Mouse (Mus musculus) midbrain, postnatal 0 days (tissue): Measurements from ENCODE around the gene Paxip1. TPM values are rescaled to one million over a fixed set of nuclear protein-coding genes. Genes with fewer than 3 reads are reported as not detected.

ENCODE experiments used
- ATAC-seq: fragments of 200-750 bp; cut with Nextera tagmentation; 2 replicates; pipeline ENCODE4 v1.8.0; 2017; ENCODE audit warnings: moderate number of reproducible peaks, mild to moderate bottlenecking, moderate TSS enrichment, moderate library complexity; ENCODE audit not compliant: low FRiP score
- DNase-seq: peaks from one replicate; pipeline ENCODE4 v3.0.0-alpha.2; 2015; ENCODE audit warnings: low spot score
- H3K27ac ChIP-seq: fragments of 300-500 bp; sonication (generic); 2 replicates; pipeline ENCODE4 v1.5.1; 2014; ENCODE audit warnings: low read depth, mild to moderate bottlenecking, low read length, mixed read lengths
- H3K27me3 ChIP-seq: fragments of 300-500 bp; sonication (generic); 2 replicates; pipeline ENCODE4 v1.6.1; 2014; ENCODE audit warnings: low read length, control low read depth, mixed read lengths; ENCODE audit not compliant: insufficient read depth
- H3K36me3 ChIP-seq: fragments of 300-500 bp; sonication (generic); 2 replicates; pipeline ENCODE4 v1.6.1; 2014; ENCODE audit warnings: low read length, control low read depth, mixed read lengths; ENCODE audit not compliant: insufficient read depth
- H3K4me1 ChIP-seq: fragments of 300-500 bp; sonication (generic); 2 replicates; pipeline ENCODE4 v1.6.1; 2014; ENCODE audit warnings: mild to moderate bottlenecking, control low read depth, antibody characterized with exemption, low read length, mixed read lengths; ENCODE audit not compliant: insufficient read depth
- H3K4me2 ChIP-seq: fragments of 300-500 bp; sonication (generic); 2 replicates; pipeline ENCODE4 v1.6.1; 2014; ENCODE audit warnings: low read depth, mild to moderate bottlenecking, low read length, mixed read lengths; ENCODE audit not compliant: poor library complexity, severe bottlenecking
- H3K4me3 ChIP-seq: fragments of 300-500 bp; sonication (generic); 2 replicates; pipeline ENCODE4 v1.5.1; 2014; ENCODE audit warnings: low read depth, mild to moderate bottlenecking, low read length, moderate library complexity
- H3K9ac ChIP-seq: fragments of 300-500 bp; sonication (generic); replicated peaks from 2 replicates; pipeline ENCODE4 v1.6.1; 2014; ENCODE audit warnings: mild to moderate bottlenecking, low read length, moderate library complexity, mixed read lengths; ENCODE audit not compliant: poor library complexity, severe bottlenecking
- H3K9me3 ChIP-seq: fragments of 300-500 bp; sonication (generic); 2 replicates; pipeline ENCODE4 v1.6.1; 2016; ENCODE audit warnings: low read length, control low read depth
- CTCF ChIP-seq: IDR thresholded peaks from 2 replicates; pipeline ENCODE4 v1.5.1; 2016; ENCODE audit warnings: antibody characterized with exemption, mild to moderate bottlenecking
- WGBS: fragments of 180-500 bp; shearing (Covaris S2); extraction: QIAGEN DNeasy Blood & Tissue Kit; methylation state at CpG from one replicate; pipeline ENCODE4 v1.1.7; 2014; 5-methylcytosine and 5-hydroxymethylcytosine counted together
- polyA plus RNA-seq: library from polyadenylated mRNA; unstranded; fragments of >200 nt; fragmentation: Nextera tagmentation; extraction: Ambion mirVana; gene quantifications from 2 replicates; pipeline ENCODE4 v1.2.1, GENCODE M21; 2015
- total RNA-seq: library from RNA; depleted of rRNA; stranded (reverse); fragments of >200 nt; gene quantifications from 2 replicates; pipeline ENCODE4 v1.2.3, GENCODE M21; 2014

The Paxip1 gene
- total and polyA plus RNA-seq, 2 experiments from 2014 or later, result 23.1 to 48.8 TPM

GRCm38 (mm10) chr5:27790086-27790909, 1.2 kb downstream of the Paxip1 start:
- Histone ChIP-seq H3K4me1 (peaks cover 10% of the 10 kb centered on the region; the same call in 1 of the 2 replicates), H3K4me3 (peak overlapping the region; percentile 77), H3K27ac (peak overlapping the region; percentile 93; the same call in 1 of the 2 replicates), H3K9me3 (no peaks in the 10 kb centered on the region), H3K4me2 (peak overlapping the region; percentile 53), H3K36me3 (peaks cover 18% of the 10 kb centered on the region), H3K9ac (peak overlapping the region; percentile 83), H3K27me3 (no peaks in the 10 kb centered on the region)
- DNase-seq (no peak), ATAC-seq (no peak)
- no peak for TF ChIP-seq CTCF
- WGBS, result 24% methylated on average over 21 of the region's 21 CpGs

- Histone ChIP-seq H3K4me1 (peaks cover 10% of the 10 kb centered on the region; the same call in 1 of the 2 replicates), H3K9ac (peak overlapping the region; percentile 1; the same call in 1 of the 2 replicates), H3K4me3 (peak overlapping the region; percentile 77), H3K36me3 (peaks cover 25% of the 10 kb centered on the region), H3K9me3 (no peaks in the 10 kb centered on the region), H3K27me3 (no peaks in the 10 kb centered on the region), H3K4me2 (peak overlapping the region; percentile 53), H3K27ac (no peak overlapping the region)
- no peak for TF ChIP-seq CTCF
- 77% methylated on average over 10 of the region's 10 CpGs for WGBS
- ATAC-seq, result no peak
- DNase-seq, result no peak
These were observed 1.9 kb downstream of the Paxip1 start for GRCm38 (mm10) chr5:27789586-27789985.

- Histone ChIP-seq H3K4me3 (no peak overlapping the region), H3K4me1 (no peaks in the 10 kb centered on the region), H3K9ac (no peak overlapping the region), H3K4me2 (no peak overlapping the region), H3K27ac (no peak overlapping the region), H3K9me3 (no peaks in the 10 kb centered on the region), H3K36me3 (peaks cover 59% of the 10 kb centered on the region), H3K27me3 (no peaks in the 10 kb centered on the region)
- DNase-seq (no peak), ATAC-seq (no peak)
- 94% methylated on average over 9 of the region's 9 CpGs for WGBS
- TF ChIP-seq CTCF, result no peak
These were observed 8.1 kb downstream of the Paxip1 start for GRCm38 (mm10) chr5:27783381-27783780.

- TF ChIP-seq CTCF, result no peak
- H3K4me3 ChIP-seq, result no peak overlapping the region
- H3K9ac ChIP-seq, result no peak overlapping the region
- 69% methylated on average over 5 of the region's 5 CpGs for WGBS
- no peak overlapping the region for H3K4me2 ChIP-seq
- peaks cover 43% of the 10 kb centered on the region for H3K36me3 ChIP-seq
- H3K27me3 ChIP-seq, result no peaks in the 10 kb centered on the region
- DNase-seq, result peak; percentile 58
- no peak for ATAC-seq
- H3K4me1 ChIP-seq, result no peaks in the 10 kb centered on the region
- H3K9me3 ChIP-seq, result no peaks in the 10 kb centered on the region
- no peak overlapping the region for H3K27ac ChIP-seq
These were observed 23.5 kb downstream of the Paxip1 start for GRCm38 (mm10) chr5:27767948-27768347.

GRCm38 (mm10) chr5:27765780-27766179, 25.7 kb downstream of the Paxip1 start:
- no peaks in the 10 kb centered on the region for H3K4me1 ChIP-seq
- no peak for ATAC-seq
- no peaks in the 10 kb centered on the region for H3K9me3 ChIP-seq
- no peaks in the 10 kb centered on the region for H3K27me3 ChIP-seq
- no peak overlapping the region for H3K4me3 ChIP-seq
- H3K27ac ChIP-seq, result no peak overlapping the region
- no peak for DNase-seq
- peaks cover 35% of the 10 kb centered on the region for H3K36me3 ChIP-seq
- no peak overlapping the region for H3K9ac ChIP-seq
- no peak for TF ChIP-seq CTCF
- WGBS, result 73% methylated on average over 4 of the region's 4 CpGs
- no peak overlapping the region for H3K4me2 ChIP-seq

- Histone ChIP-seq H3K36me3 (peaks cover 39% of the 10 kb centered on the region), H3K9ac (no peak overlapping the region), H3K27me3 (no peaks in the 10 kb centered on the region), H3K9me3 (no peaks in the 10 kb centered on the region), H3K27ac (no peak overlapping the region), H3K4me2 (no peak overlapping the region), H3K4me3 (no peak overlapping the region), H3K4me1 (no peaks in the 10 kb centered on the region)
- DNase-seq (no peak), ATAC-seq (no peak)
- WGBS, result 92% methylated on average over 1 of the region's 1 CpGs
- TF ChIP-seq CTCF, result no peak
These were observed 46.5 kb downstream of the Paxip1 start for GRCm38 (mm10) chr5:27744944-27745343.
